Mouse (Mus musculus) forebrain, embryonic 10.5 days (tissue): ENCODE results near the gene Ccdc153. TPM values are rescaled to one million over a fixed set of nuclear protein-coding genes. Genes with fewer than 3 reads are reported as not detected.

Source experiments
- DNase-seq: peaks from one replicate; pipeline ENCODE4 v3.0.0-alpha.2; 2017; ENCODE audit warnings: low spot score; ENCODE audit errors: extremely low spot score
- H3K27ac ChIP-seq: fragments of 300-500 bp; sonication (generic); 2 replicates; pipeline ENCODE4 v1.5.1; 2016; ENCODE audit warnings: mild to moderate bottlenecking
- H3K27me3 ChIP-seq: fragments of 300-500 bp; sonication (generic); 2 replicates; pipeline ENCODE4 v1.6.1; 2016; ENCODE audit warnings: mild to moderate bottlenecking; ENCODE audit not compliant: poor library complexity, severe bottlenecking
- H3K36me3 ChIP-seq: fragments of 300-500 bp; sonication (generic); replicated peaks from 2 replicates; pipeline ENCODE4 v1.6.1; 2016; ENCODE audit warnings: mild to moderate bottlenecking, moderate library complexity
- H3K4me1 ChIP-seq: fragments of 300-500 bp; sonication (generic); 2 replicates; pipeline ENCODE4 v1.6.1; 2016
- H3K4me3 ChIP-seq: fragments of 300-500 bp; sonication (generic); 2 replicates; pipeline ENCODE4 v1.5.1; 2016; ENCODE audit warnings: mild to moderate bottlenecking, moderate library complexity
- H3K9me3 ChIP-seq: fragments of 300-500 bp; sonication (generic); 2 replicates; pipeline ENCODE4 v1.6.1; 2016; ENCODE audit warnings: mild to moderate bottlenecking, moderate library complexity
- WGBS: fragments of 180-500 bp; shearing (Covaris S2); methylation state at CpG from one replicate; pipeline ENCODE4 v1.1.7; 2016; 5-methylcytosine and 5-hydroxymethylcytosine counted together
- polyA plus RNA-seq: library from polyadenylated mRNA; unstranded; fragments of >200 nt; fragmentation: Nextera tagmentation; extraction: Ambion mirVana; gene quantifications from 2 replicates; pipeline ENCODE4 v1.2.1, GENCODE M21; 2016

Gene Ccdc153
- polyA plus RNA-seq, 1 experiment from 2014 or later, result not detected

GRCm38 (mm10) chr9:44249181-44250146 lies 9.0 kb downstream of the Ccdc153 start:
- Histone ChIP-seq H3K4me1 (peaks cover 41% of the 10 kb centered on the region), H3K27me3 (peaks cover 26% of the 10 kb centered on the region), H3K9me3 (no peaks in the 10 kb centered on the region), H3K36me3 (no peaks in the 10 kb centered on the region), H3K27ac (peak overlapping the region; percentile 8; the same call in 1 of the 2 replicates), H3K4me3 (no peak overlapping the region)
- peak; percentile 45 for DNase-seq
- 49% methylated on average over 26 of the region's 26 CpGs for WGBS

GRCm38 (mm10) chr9:44250445-44250844 lies 10.0 kb downstream of the Ccdc153 start:
- H3K4me1 ChIP-seq, result peaks cover 50% of the 10 kb centered on the region
- H3K9me3 ChIP-seq, result no peaks in the 10 kb centered on the region
- no peak overlapping the region for H3K27ac ChIP-seq
- H3K4me3 ChIP-seq, result no peak overlapping the region
- DNase-seq, result no peak
- H3K27me3 ChIP-seq, result peaks cover 26% of the 10 kb centered on the region
- WGBS, result 56% methylated on average over 4 of the region's 4 CpGs
- no peaks in the 10 kb centered on the region for H3K36me3 ChIP-seq

GRCm38 (mm10) chr9:44251314-44251713 lies 10.8 kb downstream of the Ccdc153 start, which contains the start of gene Pdzd3:
Pdzd3 (minus strand) TSS chr9:44251471.
- Histone ChIP-seq H3K27me3 (peaks cover 26% of the 10 kb centered on the region), H3K4me1 (peaks cover 59% of the 10 kb centered on the region), H3K4me3 (no peak within 1 kb of the TSS), H3K27ac (no peak within 1 kb of the TSS), H3K9me3 (no peaks in the 10 kb centered on the region), H3K36me3 (no peaks in the 10 kb centered on the region)
- DNase-seq, result no peak
- WGBS, result 81% methylated on average over 10 of the region's 10 CpGs

- H3K27ac ChIP-seq, result peak overlapping the region; percentile 71
- no peak for DNase-seq
- no peaks in the 10 kb centered on the region for H3K36me3 ChIP-seq
- WGBS, result 79% methylated on average over 6 of the region's 6 CpGs
- H3K9me3 ChIP-seq, result no peaks in the 10 kb centered on the region
- H3K4me3 ChIP-seq, result no peak overlapping the region; the same call in 1 of the 2 replicates
- peaks cover 26% of the 10 kb centered on the region for H3K27me3 ChIP-seq
- H3K4me1 ChIP-seq, result peaks cover 62% of the 10 kb centered on the region
Observed at GRCm38 (mm10) chr9:44253441-44253840, 13.0 kb downstream of the Ccdc153 start.

- peak; percentile 33 for DNase-seq
- Histone ChIP-seq H3K4me3 (peak overlapping the region; percentile 21; the same call in 1 of the 2 replicates), H3K27ac (peak overlapping the region; percentile 71), H3K4me1 (peaks cover 57% of the 10 kb centered on the region), H3K36me3 (no peaks in the 10 kb centered on the region), H3K9me3 (no peaks in the 10 kb centered on the region), H3K27me3 (peaks cover 16% of the 10 kb centered on the region)
- WGBS, result 5% methylated on average over 5 of the region's 5 CpGs
Observed at GRCm38 (mm10) chr9:44254508-44255135, 14.1 kb downstream of the Ccdc153 start.

GRCm38 (mm10) chr9:44255136-44255521 lies 14.7 kb downstream of the Ccdc153 start:
- no peaks in the 10 kb centered on the region for H3K9me3 ChIP-seq
- H3K4me1 ChIP-seq, result peaks cover 51% of the 10 kb centered on the region
- no peaks in the 10 kb centered on the region for H3K36me3 ChIP-seq
- no peak overlapping the region for H3K4me3 ChIP-seq
- DNase-seq, result no peak
- peaks cover 11% of the 10 kb centered on the region for H3K27me3 ChIP-seq
- WGBS, result 65% methylated on average over 6 of the region's 6 CpGs
- H3K27ac ChIP-seq, result peak overlapping the region; percentile 71

- Histone ChIP-seq H3K4me3 (no peak overlapping the region), H3K27ac (peak overlapping the region; percentile 71), H3K9me3 (no peaks in the 10 kb centered on the region), H3K4me1 (peaks cover 42% of the 10 kb centered on the region), H3K36me3 (no peaks in the 10 kb centered on the region), H3K27me3 (peaks cover 9% of the 10 kb centered on the region)
- 85% methylated on average over 8 of the region's 8 CpGs for WGBS
- no peak for DNase-seq
Observed at GRCm38 (mm10) chr9:44256213-44256612, 15.7 kb downstream of the Ccdc153 start.

GRCm38 (mm10) chr9:44259014-44259413 lies 18.5 kb downstream of the Ccdc153 start:
- no peaks in the 10 kb centered on the region for H3K9me3 ChIP-seq
- DNase-seq, result no peak
- H3K27ac ChIP-seq, result no peak overlapping the region
- H3K36me3 ChIP-seq, result no peaks in the 10 kb centered on the region
- WGBS, result 86% methylated on average over 10 of the region's 10 CpGs
- H3K4me1 ChIP-seq, result peaks cover 26% of the 10 kb centered on the region
- no peaks in the 10 kb centered on the region; the same call in 1 of the 2 replicates for H3K27me3 ChIP-seq
- no peak overlapping the region for H3K4me3 ChIP-seq

GRCm38 (mm10) chr9:44261388-44261787 lies 20.9 kb downstream of the Ccdc153 start:
- Histone ChIP-seq H3K4me3 (no peak overlapping the region), H3K27me3 (peaks cover 4% of the 10 kb centered on the region), H3K9me3 (no peaks in the 10 kb centered on the region), H3K4me1 (peaks cover 9% of the 10 kb centered on the region; the same call in 1 of the 2 replicates), H3K36me3 (no peaks in the 10 kb centered on the region), H3K27ac (no peak overlapping the region)
- DNase-seq, result no peak
- 88% methylated on average over 14 of the region's 14 CpGs for WGBS

- peaks cover 21% of the 10 kb centered on the region for H3K4me1 ChIP-seq
- 76% methylated on average over 8 of the region's 8 CpGs for WGBS
- peaks cover 16% of the 10 kb centered on the region for H3K27me3 ChIP-seq
- DNase-seq, result no peak
- H3K27ac ChIP-seq, result peak overlapping the region; percentile 88; the same call in 1 of the 2 replicates
- H3K4me3 ChIP-seq, result no peak overlapping the region; the same call in 1 of the 2 replicates
- H3K36me3 ChIP-seq, result no peaks in the 10 kb centered on the region
- no peaks in the 10 kb centered on the region for H3K9me3 ChIP-seq
Observed at GRCm38 (mm10) chr9:44266478-44267226, 26.2 kb downstream of the Ccdc153 start.

GRCm38 (mm10) chr9:44267319-44268026 lies 27.0 kb downstream of the Ccdc153 start:
- H3K36me3 ChIP-seq, result no peaks in the 10 kb centered on the region
- H3K9me3 ChIP-seq, result no peaks in the 10 kb centered on the region
- peak overlapping the region; percentile 63 for H3K4me3 ChIP-seq
- peak; percentile 27 for DNase-seq
- H3K27ac ChIP-seq, result peak overlapping the region; percentile 88
- H3K27me3 ChIP-seq, result peaks cover 16% of the 10 kb centered on the region
- WGBS, result 9% methylated on average over 23 of the region's 23 CpGs
- peaks cover 21% of the 10 kb centered on the region for H3K4me1 ChIP-seq

GRCm38 (mm10) chr9:44268027-44268360 lies 27.5 kb downstream of the Ccdc153 start:
- DNase-seq, result peak; percentile 75
- peaks cover 21% of the 10 kb centered on the region for H3K4me1 ChIP-seq
- H3K36me3 ChIP-seq, result no peaks in the 10 kb centered on the region
- WGBS, result 6% methylated on average over 28 of the region's 28 CpGs
- peaks cover 16% of the 10 kb centered on the region for H3K27me3 ChIP-seq
- H3K9me3 ChIP-seq, result no peaks in the 10 kb centered on the region
- peak overlapping the region; percentile 88 for H3K27ac ChIP-seq
- H3K4me3 ChIP-seq, result peak overlapping the region; percentile 63
